Mouse (Mus musculus) layer of hippocampus, postnatal 14 days (tissue): Measurements from ENCODE around the gene Msl3. TPM values are rescaled to one million over a fixed set of nuclear protein-coding genes. Genes with fewer than 3 reads are reported as not detected.

ENCODE experiments used
- DNase-seq, 2 experiments: peaks; one replicate each; pipeline ENCODE4 v3.0.0; 2021 to 2022; ENCODE audit warnings: low spot score in 2 of 2, mixed read lengths in 1 of 2
- long read RNA-seq, 2 experiments: library from polyadenylated mRNA; stranded (forward); transcript quantifications; one replicate each; pipeline ENCODE4 v2.0.0; 2021
- total RNA-seq, 2 experiments: library from RNA; stranded (reverse); gene quantifications; 2 replicates each; pipeline ENCODE4 v1.2.3; 2021

The Msl3 gene
- 10 to 100 TPM; 20.8 to 22.9 TPM for total RNA-seq
- long read RNA-seq, experiment 1, partial matches to known transcripts: 1 of 9 reads
- long read RNA-seq, experiment 1, other reads (novel, unspliced or antisense): 3 of 9 reads
- long read RNA-seq, experiment 2, transcript Msl3-202 (12 exons, 2,316 nt): major isoform, 6 of 16 reads
- long read RNA-seq, experiment 2, partial matches to known transcripts: 4 of 16 reads
- long read RNA-seq, experiment 2, other reads (novel, unspliced or antisense): 3 of 16 reads

DNA sequence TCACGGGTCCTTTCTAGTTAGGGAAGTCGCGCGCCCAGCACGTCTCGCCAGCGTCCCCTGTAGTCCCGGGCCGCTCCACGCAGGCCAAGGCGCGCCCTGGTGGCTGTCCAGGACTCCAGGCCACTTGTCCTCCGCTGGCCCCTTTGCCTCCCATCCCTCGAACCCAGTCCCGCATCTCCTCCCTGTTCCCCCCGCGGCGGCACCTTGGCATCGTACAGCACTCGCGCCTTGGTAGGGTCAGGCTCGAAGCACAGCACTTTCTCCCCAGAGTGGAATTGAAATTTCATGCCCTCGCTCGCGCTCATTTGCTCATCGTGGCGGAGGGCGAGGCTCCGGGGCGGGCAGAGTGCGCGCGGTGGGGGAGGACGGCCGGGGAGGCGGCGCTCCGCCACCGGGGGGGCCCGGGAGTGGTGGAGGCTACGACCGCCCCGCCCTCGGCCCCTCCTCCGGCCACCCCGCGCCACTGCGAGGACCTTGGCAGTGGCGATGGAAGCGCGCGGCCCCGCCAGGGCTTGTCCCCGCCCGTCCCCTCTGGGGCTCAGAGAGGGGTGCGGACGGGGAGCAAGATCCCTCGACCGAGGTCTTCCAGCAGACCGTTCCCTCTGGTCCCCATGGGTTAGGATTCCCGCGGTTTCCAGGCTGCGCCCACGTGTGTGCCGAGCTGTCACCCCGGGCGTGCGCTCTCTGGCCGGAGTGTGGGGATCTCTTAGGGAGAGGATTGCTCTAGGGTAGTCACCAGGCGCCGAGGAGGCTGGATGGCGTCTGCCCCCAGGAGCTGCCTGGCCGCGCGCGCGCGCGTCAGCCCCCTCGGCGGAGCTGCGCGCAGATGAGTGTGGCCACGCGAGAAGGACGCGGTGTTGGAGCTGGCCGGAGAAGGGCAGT lies at the start of gene Msl3:
Msl3 (minus strand) TSS at position 374 of the 882 bp plus-strand sequence.
- peak; percentile 74 to 76 for DNase-seq

- peak; percentile 1 to 8 for DNase-seq
Measured at GRCm38 (mm10) chrX:168717969-168718368, 44.3 kb upstream of the Msl3 start.

- peak in 1 of 2 experiments; percentile 24 for DNase-seq
Measured at GRCm38 (mm10) chrX:168674407-168674962, 787 bp upstream of the Msl3 start.

GRCm38 (mm10) chrX:168672913-168673524 lies 679 bp downstream of the Msl3 start:
- DNase-seq: peak in 1 of 2 experiments; percentile 80

DNA sequence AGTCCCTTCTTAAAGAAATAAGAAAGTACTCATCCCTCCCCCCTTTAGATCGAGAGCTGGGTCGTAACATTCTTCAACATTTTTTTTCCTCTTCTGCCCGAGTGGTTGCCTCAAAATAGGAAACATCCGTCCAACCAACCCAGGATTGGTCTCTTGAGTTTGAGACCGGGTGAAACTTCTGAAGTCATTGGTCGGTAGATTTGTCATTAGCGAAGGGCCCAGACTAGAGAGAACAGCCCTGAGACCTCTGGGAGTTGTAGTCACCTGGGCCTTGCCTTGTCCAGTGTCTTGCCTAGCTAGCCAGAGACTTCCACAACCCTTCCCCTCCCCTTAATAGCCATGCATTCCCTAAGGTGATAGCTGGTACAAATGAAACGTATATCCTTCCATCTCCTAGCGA lies 1.3 kb downstream of the Msl3 start:
- DNase-seq: peak; percentile 23 to 63

- DNase-seq: no peak
Measured at GRCm38 (mm10) chrX:168663982-168664689, 9.6 kb downstream of the Msl3 start.

GRCm38 (mm10) chrX:168660236-168660635 lies 13.5 kb downstream of the Msl3 start:
- DNase-seq: no peak

- DNase-seq: peak in 1 of 2 experiments; percentile 51
Measured at GRCm38 (mm10) chrX:168659803-168660202, 13.9 kb downstream of the Msl3 start.

DNA sequence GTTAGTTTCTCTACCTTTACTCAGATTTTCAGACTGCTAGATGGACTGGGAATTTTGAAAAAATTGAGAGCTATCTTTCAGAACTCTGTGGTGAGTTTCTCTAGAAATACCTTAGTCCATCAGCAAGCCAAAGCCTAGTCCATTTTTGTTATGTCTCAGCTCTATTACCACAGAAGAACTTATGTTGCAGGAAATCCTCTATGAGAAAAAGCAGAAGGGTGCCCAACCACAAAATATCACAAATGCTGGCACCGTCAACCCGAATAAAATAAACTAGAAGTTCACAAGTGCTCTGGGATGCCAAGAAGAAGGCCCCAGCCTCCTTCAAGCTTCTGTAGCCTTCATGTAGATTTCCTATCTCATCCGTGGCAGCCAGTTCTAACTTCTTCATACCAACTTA lies 14.4 kb downstream of the Msl3 start:
- DNase-seq: no peak

DNA sequence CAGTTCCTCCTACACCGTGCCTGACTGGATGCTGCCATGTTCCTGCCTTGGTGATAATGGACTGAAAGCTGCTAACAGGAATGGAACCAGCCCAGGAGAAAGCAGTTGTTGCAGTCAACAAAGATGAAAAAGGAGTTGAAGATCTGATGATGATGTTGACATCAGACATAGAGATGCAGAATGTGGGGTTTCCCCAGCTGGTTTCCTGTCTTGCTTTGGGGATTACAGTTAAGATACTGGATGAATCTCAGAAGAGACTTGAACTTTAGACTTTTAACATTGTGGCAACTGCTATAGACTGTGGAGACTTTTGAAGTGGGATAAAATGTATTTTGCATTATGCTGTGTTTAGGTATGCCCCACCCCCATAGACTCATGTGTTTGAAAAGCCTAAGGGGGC lies 15.9 kb downstream of the Msl3 start:
- DNase-seq: no peak

- DNase-seq: no peak
Measured at GRCm38 (mm10) chrX:168649336-168649735, 24.4 kb downstream of the Msl3 start.

GRCm38 (mm10) chrX:168647746-168648145 lies 26.0 kb downstream of the Msl3 start:
- no peak for DNase-seq

DNA sequence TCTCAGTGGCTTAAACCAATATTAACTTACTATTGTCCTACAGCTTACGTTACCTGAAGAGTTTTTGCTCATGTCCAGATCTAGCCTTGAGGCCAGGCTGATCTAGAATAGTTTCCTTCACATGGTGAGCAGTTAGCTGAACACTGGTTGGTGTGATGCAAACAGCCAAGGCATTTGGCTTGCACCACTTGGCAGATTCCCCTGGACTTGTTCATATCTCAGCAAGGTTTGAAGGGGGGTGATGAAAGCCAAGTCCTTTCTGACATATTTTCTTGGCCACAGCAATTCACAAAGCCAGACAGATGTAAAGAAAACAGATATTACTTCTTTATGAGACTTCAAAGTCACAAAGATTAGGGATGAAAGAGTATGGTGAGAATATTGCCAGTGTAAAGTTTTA lies 30.2 kb downstream of the Msl3 start:
- DNase-seq: no peak

GRCm38 (mm10) chrX:168639556-168640356 lies 33.9 kb downstream of the Msl3 start:
- peak; percentile 51 to 55 for DNase-seq

Other genes with a start within 250 kb of the Msl3 start
- 10 to 100 TPM; 35.7 to 40.2 TPM for gene Frmpd4, start 96.7 kb downstream of the Msl3 start, total RNA-seq
- gene Arhgap6, start 121.2 kb upstream of the Msl3 start, total RNA-seq: 1 to 10 TPM; 1.8 to 1.9 TPM